Mouse (Mus musculus): ENCODE measurements around the gene Acap3.

The Acap3 gene

DNA sequence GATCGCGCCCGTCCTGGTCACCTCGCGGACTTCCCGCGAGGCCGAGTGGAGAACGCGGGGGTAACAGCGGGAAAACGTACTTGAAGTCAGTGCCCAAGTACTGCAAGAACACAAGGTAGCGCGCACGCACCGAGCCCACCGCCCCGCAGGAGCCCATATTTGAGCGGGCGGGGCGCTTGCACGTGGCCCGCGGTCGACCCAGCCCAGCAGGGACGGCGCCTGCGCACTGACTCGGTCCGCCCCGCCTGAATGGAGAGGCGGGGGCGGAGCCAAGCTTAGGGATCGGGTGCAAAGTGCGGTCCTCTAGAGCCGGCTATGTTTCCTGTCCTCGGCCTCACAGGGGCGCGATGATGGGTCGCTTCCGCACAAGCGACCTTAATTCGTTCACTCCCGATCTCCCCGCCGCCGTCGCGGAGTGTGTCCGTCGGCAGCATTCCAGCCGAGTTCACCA is at the start of gene Acap3, which contains the start of gene Pusl1:
TSS of gene Acap3 (plus strand) at position 272 of the 451 bp plus-strand sequence.
TSS of gene Pusl1 (minus strand) at position 231 of the 451 bp plus-strand sequence.
- in situ Hi-C loops (cut with MboI; ENCODE audit: low pct_unique_long_range_greater_than_20kb in 1 of 2, low sequenced_read_pairs in 2 of 2, unreplicated experiment in 1 of 2), result no loop called here

DNA sequence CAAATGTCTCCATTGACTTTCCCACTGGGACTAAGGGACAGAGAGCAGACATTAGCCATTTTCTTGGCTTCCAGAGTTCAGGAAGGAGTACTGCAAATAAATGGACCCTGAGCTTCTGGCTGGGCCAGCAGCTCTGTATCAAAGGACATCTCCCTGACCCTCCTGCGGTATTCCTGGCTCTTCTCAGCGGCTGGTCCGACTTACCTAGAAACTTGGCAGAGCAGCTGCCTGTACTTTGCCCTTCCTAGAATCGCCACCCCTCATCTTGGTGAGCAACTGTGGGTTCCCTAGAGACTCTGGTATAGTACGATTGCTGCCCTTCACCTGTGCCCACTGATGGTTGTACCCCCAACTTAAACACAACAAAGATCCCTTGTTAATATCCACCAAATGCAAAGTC is 48.4 kb upstream of the Acap3 start:
- in situ Hi-C loops (cut with MboI; ENCODE audit: low pct_unique_long_range_greater_than_20kb in 1 of 2, low sequenced_read_pairs in 2 of 2, unreplicated experiment in 1 of 2), result no loop called here

DNA sequence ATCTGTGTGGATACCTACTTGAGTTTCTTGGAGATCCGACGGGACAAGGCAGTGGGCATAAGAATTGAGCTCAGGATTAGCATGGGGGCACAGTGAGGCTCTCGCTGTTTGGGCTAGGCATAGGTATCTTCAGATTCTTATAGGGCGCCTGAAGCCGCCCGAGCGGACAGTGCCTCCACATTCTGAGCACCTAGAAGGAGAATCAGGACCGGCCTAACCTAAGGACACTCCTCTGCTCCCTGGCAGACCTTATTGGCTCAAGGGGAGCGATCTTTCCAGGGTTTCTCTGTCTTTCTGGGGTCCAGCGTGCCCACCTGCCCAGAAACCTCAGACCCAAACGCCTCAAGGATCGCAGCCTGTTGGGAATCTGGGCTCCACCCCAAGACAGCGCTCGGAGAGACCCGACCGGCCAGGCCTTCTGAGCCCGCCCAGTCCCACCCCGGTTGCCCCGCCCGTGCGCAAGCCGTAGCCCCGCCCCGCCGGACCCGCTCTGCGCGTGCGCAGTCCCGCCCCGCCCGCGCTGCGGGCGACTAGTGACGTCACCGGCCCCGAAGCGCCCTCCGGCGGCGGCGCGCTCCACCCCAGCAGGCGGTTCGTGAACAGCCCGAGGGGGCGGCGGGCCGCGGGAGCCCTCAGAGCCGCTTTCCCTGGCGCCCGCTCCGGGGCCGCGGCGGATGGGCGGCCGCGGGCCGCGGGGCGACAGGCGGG is 44.6 kb upstream of the Acap3 start, which contains the start of gene Dvl1:
TSS of gene Dvl1 (plus strand) at position 532 of the 708 bp plus-strand sequence.
- in situ Hi-C loops (cut with MboI; ENCODE audit: low pct_unique_long_range_greater_than_20kb in 1 of 2, low sequenced_read_pairs in 2 of 2, unreplicated experiment in 1 of 2), result no loop called here

DNA sequence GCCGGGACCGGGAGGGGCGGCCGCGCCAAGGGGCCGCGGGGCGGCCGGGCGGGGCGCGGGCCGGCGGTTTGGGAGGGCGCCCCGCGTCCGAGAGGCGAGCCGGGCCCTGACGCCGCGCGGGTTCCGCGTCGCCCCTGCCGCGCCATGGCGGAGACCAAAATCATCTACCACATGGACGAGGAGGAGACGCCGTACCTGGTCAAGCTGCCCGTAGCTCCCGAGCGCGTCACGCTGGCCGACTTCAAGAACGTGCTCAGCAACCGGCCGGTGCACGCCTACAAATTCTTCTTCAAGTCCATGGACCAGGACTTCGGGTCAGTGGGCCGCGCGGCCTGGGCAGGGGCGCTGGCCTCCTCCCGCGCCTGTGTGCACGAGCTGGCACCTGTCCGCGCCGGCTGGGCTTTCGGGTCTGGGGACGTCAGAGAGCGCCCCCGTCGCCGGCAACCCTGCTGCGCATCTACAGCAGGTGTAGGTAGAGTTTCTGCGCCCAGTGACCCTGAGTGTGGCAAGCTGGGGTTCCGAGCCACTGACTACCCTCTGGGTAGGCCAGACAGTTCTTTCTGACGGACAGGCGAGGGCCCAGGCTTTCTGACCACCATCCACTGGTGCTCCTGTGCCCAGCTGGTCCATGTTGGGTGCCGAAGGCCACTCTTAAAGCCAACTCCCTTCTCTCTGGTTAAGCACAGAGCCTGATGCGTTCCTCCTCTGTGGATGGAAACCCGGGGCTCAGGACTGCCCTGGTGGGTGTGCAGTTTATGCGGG is 43.9 kb upstream of the Acap3 start:
- in situ Hi-C loops (cut with MboI; ENCODE audit: low pct_unique_long_range_greater_than_20kb in 1 of 2, low sequenced_read_pairs in 2 of 2, unreplicated experiment in 1 of 2), result no loop called here

DNA sequence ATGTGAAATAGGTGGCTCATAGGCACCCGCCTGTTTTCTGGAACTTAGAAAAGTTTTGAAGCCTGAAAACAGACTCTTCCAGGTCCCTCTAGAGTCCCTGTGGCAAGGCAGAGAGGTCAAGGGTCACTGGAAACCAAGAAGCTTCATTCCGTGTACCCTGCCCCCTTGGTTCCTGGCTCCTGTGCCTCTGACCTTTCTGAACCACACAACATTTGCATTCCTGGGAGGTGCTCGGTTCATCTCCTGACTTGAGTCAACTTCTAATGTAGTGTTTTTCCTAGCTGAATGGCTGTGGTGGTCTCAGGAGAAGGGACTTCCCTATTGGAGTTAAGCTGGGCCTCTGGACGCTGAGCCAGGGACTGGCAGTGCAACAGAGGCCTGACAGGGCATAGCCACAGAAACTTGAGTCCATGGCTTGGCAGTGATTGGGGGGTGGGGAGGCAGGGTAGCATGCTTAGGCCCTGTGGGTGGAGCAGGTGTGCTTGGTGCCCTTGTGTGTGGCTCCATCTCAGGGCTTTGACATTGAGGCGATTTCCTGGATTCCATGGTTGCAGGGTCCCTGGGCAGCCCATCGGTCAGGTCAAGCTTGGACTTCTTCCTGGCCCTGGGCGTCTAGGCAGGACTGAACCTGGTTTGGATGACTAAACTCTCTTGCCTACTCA is 43.1 kb upstream of the Acap3 start:
- in situ Hi-C loops (cut with MboI; ENCODE audit: low pct_unique_long_range_greater_than_20kb in 1 of 2, low sequenced_read_pairs in 2 of 2, unreplicated experiment in 1 of 2), result no loop called here

DNA sequence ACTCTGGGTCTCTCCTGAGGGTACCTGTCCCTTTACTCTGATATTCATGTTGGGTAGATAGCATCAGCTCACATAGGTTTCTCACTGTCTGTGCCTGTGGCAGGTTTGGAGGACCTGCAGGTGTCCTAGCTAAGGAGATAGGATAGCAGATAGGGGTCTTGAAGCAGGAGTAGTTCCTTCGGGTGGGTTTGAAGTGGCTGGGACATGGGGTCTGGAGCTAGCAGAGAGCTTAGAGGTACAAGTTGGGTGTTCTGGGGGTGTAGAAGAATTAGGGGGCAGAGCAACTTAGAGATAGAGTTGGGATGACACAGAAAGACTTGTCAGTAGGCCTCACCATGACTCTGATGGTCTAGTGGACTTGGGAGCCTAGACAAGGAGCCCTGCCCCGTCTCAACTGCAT is 42.2 kb upstream of the Acap3 start:
- in situ Hi-C loops (cut with MboI; ENCODE audit: low pct_unique_long_range_greater_than_20kb in 1 of 2, low sequenced_read_pairs in 2 of 2, unreplicated experiment in 1 of 2), result no loop called here

DNA sequence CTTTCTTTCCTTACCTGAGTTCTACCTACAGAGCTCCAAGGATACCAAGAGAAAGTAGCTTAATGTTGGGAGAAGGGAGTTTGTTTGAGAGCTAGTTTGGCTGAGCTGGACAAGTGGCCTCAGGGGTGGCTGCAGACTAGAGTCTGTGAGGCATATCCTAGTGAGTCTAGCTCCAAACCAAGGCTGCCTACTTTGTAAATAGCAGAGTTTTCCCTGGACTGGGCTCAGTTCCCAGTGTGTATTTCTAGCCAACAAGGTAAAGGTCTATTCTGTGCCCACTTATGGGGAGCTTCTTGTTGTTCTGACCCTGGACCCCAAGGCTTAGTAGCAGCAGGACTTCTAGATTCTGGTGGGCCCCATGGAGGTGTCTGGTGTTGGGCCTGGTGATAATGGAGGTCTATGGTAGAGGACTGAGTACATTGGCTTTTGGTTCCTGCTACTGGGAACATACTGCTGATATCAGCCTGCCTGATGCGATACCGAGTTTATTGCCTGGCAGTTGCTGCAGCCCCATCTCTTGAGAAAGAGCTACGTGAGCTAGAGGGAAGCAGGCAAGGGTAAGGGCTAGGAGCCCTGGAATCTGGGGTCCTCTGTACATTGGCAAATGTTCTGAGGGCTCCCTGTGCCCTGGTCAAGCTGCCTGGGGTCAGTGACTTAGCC is 41.7 kb upstream of the Acap3 start:
- in situ Hi-C loops (cut with MboI; ENCODE audit: low pct_unique_long_range_greater_than_20kb in 1 of 2, low sequenced_read_pairs in 2 of 2, unreplicated experiment in 1 of 2), result no loop called here

DNA sequence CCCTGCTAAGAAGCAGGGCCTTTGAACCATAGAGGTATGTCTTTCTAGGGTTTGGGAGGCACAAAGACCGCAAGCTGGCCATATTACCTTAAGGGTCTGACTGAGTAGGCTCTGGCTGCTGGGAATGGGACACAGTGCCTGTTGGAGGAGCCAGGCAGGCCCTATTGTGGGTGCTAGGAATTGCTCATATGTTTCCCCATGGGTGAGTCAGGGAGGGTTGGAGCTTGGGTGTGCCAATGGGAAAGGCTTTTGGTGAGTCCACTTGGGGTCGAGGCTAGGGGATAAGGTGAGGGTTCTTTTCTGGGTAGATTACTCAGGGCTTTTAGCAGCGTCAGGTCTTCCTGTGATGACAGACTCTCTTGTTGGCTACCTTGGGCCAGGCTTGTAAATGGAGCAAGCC is 40.3 kb upstream of the Acap3 start:
- in situ Hi-C loops (cut with MboI; ENCODE audit: low pct_unique_long_range_greater_than_20kb in 1 of 2, low sequenced_read_pairs in 2 of 2, unreplicated experiment in 1 of 2), result no loop called here

DNA sequence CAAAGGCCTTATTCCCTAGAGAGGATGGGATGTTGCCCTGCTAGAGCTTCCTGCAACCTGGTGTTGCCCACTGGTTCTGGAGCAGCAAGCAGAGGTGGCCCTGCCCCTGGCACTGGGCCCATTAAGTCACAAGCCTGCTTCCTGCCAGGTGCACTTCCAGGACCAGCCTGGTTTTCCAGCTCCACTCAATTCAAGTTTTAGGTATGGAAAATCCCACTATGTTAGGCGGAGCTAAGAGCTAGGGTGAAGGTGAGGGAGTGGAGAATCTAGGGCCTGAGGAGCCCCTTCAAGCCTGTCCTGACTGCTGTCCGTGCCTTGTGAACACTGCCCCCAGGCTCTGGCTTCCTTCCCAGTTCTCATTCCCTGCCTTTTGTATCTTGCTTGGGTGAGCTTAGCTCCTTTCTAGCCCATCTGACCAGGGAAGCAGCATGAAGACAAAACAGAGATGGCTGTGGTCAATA is 39.6 kb upstream of the Acap3 start:
- in situ Hi-C loops (cut with MboI; ENCODE audit: low pct_unique_long_range_greater_than_20kb in 1 of 2, low sequenced_read_pairs in 2 of 2, unreplicated experiment in 1 of 2), result no loop called here

DNA sequence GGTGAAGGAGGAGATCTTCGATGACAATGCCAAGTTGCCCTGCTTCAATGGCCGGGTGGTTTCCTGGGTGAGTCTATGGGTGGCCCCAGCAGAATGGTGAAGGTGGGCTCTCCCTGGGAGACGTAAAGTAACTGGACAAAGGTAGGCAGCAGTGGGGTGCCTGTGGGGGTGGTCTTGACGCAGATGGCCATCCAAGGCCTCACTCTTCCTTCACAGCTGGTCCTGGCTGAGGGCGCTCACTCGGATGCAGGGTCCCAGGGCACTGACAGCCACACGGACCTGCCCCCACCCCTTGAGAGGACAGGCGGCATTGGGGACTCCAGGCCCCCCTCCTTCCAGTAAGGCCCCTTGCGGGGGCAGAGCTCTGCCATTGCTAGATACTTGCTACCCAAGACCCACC is 38.2 kb upstream of the Acap3 start:
- in situ Hi-C loops (cut with MboI; ENCODE audit: low pct_unique_long_range_greater_than_20kb in 1 of 2, low sequenced_read_pairs in 2 of 2, unreplicated experiment in 1 of 2), result no loop called here

DNA sequence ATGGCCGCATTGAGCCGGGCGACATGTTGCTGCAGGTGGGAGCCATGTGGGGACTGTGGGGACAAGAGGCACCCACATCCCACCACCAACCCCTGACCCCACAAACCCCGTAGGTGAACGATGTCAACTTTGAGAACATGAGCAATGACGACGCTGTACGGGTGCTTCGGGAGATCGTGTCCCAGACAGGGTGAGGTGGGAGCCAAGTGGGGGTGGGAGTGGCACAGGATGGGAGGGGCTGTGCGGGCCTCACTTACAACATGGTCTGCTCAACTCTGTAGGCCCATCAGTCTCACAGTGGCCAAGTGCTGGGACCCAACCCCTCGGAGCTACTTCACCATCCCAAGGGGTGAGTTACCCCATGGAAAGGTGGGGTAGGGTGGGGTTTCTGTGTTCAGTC is 36.6 kb upstream of the Acap3 start:
- in situ Hi-C loops (cut with MboI; ENCODE audit: low pct_unique_long_range_greater_than_20kb in 1 of 2, low sequenced_read_pairs in 2 of 2, unreplicated experiment in 1 of 2), result no loop called here

DNA sequence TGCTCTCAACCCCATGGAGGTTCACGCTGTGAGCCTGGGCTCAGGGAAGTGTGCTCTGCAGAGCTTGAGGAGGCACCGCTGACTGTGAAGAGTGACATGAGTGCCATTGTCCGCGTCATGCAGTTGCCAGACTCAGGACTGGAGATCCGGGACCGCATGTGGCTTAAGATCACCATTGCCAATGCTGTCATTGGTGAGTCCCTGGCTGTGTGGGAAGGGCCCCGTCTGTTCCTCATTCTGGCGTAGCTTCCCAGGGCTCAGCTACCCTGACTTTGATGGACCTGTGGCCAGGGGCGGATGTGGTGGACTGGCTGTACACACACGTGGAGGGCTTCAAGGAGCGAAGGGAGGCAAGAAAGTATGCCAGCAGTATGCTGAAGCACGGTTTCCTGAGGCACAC is 35.6 kb upstream of the Acap3 start:
- in situ Hi-C loops (cut with MboI; ENCODE audit: low pct_unique_long_range_greater_than_20kb in 1 of 2, low sequenced_read_pairs in 2 of 2, unreplicated experiment in 1 of 2), result no loop called here

DNA sequence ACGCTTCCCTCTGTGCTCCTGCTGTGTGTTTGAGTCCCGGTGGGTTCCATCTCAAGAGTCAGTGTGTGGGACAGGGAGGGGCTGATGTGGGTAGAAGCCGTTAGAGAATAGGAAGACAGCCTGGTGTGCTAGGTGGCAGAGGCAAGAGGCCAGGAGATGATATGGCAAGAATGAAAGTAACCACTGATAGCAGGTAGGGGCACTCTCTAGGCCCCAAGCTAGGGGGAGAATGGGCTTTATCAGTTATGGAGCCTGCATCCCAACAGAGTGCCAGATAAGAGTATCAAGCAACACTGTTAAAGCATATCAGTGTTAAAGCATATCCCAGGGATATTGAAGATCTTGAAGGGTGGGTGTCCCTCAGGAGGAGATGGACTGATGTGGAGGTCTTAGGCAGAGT is 34.7 kb upstream of the Acap3 start:
- in situ Hi-C loops (cut with MboI; ENCODE audit: low pct_unique_long_range_greater_than_20kb in 1 of 2, low sequenced_read_pairs in 2 of 2, unreplicated experiment in 1 of 2), result no loop called here

DNA sequence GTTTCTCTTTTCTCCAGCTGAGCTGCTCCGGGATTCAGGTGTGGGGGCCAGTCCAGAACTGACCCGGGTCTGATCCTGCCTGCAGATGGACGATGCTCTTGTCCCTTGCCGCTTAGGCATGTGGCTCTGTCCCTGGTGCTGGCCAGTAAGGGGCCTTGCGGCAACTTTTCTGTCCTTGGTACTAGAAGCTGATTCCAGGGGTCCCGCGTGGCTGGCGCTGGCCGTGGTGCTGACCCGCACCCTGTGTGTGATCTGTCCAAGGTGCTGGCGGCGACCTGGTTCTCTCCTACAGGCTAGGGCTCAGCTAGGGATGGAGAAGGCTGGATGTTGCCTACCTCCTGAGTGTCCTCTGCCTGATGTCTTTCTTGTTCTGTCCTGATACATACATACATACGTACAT is 32.3 kb upstream of the Acap3 start:
- in situ Hi-C loops (cut with MboI; ENCODE audit: low pct_unique_long_range_greater_than_20kb in 1 of 2, low sequenced_read_pairs in 2 of 2, unreplicated experiment in 1 of 2), result no loop called here

DNA sequence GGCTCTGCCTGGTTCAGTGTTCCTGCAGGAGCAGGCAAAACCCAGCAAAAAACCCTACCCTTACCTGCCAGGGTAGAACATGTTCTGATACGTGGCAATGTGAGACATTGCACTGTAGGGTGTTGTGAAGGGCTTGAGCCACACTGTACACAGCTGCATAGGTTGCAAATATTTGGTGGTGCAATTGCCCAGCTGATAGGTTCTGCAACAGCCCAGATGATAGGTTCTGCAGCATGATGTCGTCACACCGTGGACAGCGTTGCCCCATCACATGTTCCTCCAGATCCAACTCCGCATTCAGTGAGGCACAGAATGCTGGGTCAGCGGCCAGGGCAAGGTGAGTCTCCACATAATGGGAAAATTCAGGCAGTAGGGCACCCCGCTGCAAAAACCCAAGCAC is 29.8 kb upstream of the Acap3 start:
- in situ Hi-C loops (cut with MboI; ENCODE audit: low pct_unique_long_range_greater_than_20kb in 1 of 2, low sequenced_read_pairs in 2 of 2, unreplicated experiment in 1 of 2), result no loop called here

DNA sequence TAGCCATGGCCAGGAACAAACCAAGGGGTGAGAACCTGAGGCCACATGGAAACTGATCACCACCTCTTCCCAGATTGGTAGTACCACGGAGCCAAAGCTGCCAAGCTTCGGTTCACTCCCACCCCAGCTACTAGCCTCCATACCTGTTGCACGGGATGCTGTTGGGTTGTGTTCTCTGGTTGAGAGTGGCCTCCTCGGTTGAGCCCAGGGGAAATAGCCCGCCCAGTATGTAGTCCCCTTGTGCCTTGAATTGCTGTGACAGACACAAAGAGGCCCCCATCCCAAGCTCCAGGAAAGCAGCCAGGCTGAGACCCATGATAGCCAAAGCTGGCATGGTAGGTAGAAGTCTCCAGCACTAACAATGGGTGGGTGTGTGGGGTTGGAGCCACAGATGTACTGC is 28.6 kb upstream of the Acap3 start, which contains the start of gene Tas1r3:
TSS of gene Tas1r3 (minus strand) at position 362 of the 400 bp plus-strand sequence.
- in situ Hi-C loops (cut with MboI; ENCODE audit: low pct_unique_long_range_greater_than_20kb in 1 of 2, low sequenced_read_pairs in 2 of 2, unreplicated experiment in 1 of 2), result no loop called here

DNA sequence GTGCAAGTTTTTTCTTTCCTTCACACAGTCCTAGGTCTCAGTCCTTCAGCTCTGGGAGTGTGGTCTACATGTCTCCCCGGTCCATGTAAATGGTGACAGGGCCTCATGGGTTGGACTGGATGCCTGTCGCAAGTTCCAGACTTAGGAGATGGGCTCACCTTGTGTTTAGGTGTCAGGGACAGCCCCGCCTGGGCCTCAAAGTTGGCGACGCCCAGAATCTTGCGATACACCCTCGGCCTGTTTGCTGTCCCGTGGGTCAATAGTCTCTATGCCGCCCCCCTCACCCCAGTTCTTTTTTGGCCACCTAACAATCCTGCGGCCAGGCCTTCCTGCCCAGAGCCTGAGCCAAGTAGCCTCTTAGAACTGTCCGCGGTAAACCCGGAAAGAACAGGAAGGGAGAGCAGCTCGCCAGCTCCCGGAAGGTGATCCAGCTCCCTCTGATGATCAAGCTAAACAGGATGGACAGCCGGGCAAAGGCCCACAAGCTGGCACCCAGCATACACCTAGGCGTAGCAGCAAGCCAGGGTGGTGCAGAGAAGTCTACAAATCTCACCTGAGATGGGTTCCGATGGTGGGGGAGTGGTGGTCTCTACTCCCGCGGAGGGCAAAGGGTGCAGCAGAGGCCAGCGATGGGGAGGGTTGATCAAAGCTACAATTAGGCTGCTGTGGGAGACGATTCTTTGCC is 22.9 kb upstream of the Acap3 start:
- in situ Hi-C loops (cut with MboI; ENCODE audit: low pct_unique_long_range_greater_than_20kb in 1 of 2, low sequenced_read_pairs in 2 of 2, unreplicated experiment in 1 of 2), result no loop called here

DNA sequence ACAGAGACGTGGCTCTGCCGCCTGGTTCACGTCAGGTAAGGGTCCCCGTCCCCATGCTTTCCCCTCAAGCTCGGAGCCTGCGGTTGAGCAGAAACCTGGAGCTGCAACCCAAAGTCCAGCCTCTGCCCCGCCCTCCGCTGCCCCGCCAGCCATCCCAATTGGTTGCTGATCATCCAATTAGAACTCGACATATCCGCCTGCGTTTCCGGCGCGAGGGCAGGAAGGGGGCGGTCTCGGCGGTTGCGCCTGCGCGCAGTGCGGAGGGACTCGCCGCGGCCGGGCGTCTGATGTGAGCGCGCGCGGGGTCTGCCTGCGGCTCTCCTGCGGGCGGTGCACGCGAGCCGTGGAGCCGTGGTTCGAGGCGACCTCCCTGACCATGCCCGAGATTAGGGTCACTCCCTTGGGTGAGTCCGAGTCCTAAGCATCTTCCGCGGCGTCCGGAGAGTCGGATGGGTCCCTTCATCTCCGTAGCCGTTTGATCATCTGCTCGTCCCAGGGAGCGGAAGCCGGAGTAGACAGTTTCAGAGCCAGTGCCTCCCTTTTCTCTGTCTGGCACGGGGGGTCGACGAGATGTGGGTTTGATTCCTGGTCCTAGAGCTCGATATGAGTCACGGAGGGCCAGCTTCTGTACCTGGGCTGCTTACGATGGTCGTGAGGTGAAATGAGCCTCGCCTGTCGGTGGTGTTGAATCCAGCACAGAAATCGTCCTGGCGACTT is 22.1 kb upstream of the Acap3 start, which contains the start of the genes Cptp and Ints11:
TSS of gene Cptp (minus strand) at position 124 of the 717 bp plus-strand sequence.
TSS of gene Ints11 (plus strand) at position 230 of the 717 bp plus-strand sequence.
- in situ Hi-C loops (cut with MboI; ENCODE audit: low pct_unique_long_range_greater_than_20kb in 1 of 2, low sequenced_read_pairs in 2 of 2, unreplicated experiment in 1 of 2), result no loop called here
